Mouse (Mus musculus) cerebellum, postnatal 14 days (tissue): ENCODE measurements around the gene Toe1.
A peak's percentile ranks its signal among the peaks of the same experiment; 100 is the strongest.

Experiments
- DNase-seq, 2 experiments: peaks; one replicate each; pipeline ENCODE4 v3.0.0; 2021; ENCODE audit warnings: mixed read lengths in 2 of 2

Toe1 gene

GRCm38 (mm10) chr4:116788956-116789355 is 18.5 kb downstream of the Toe1 start:
- DNase-seq = peak; percentile 90 to 93

- no peak for DNase-seq
Measured at GRCm38 (mm10) chr4:116787985-116788760, 19.3 kb downstream of the Toe1 start.

GRCm38 (mm10) chr4:116786587-116786986 is 20.9 kb downstream of the Toe1 start:
- DNase-seq = no peak

GRCm38 (mm10) chr4:116782171-116782570 is 25.3 kb downstream of the Toe1 start:
- no peak for DNase-seq

- DNase-seq = no peak
Measured at GRCm38 (mm10) chr4:116781366-116781765, 26.1 kb downstream of the Toe1 start.

GRCm38 (mm10) chr4:116780541-116780940 is 26.9 kb downstream of the Toe1 start:
- no peak for DNase-seq

GRCm38 (mm10) chr4:116777079-116777478 is 30.4 kb downstream of the Toe1 start:
- DNase-seq = no peak

GRCm38 (mm10) chr4:116776391-116776790 is 31.0 kb downstream of the Toe1 start:
- no peak for DNase-seq

- DNase-seq = no peak
Measured at GRCm38 (mm10) chr4:116769060-116769459, 38.4 kb downstream of the Toe1 start.

- no peak for DNase-seq
Measured at GRCm38 (mm10) chr4:116768510-116768909, 38.9 kb downstream of the Toe1 start.

GRCm38 (mm10) chr4:116764001-116764400 is 43.4 kb downstream of the Toe1 start:
- DNase-seq = no peak

GRCm38 (mm10) chr4:116761914-116762313 is 45.5 kb downstream of the Toe1 start:
- DNase-seq = no peak

GRCm38 (mm10) chr4:116749750-116750149 is 57.7 kb downstream of the Toe1 start:
- no peak for DNase-seq
